ENCODE assay signal across 27 mouse cellular contexts in genomic region chr12:103300493-103300892, GRCm38 (mm10). TPM values are rescaled to one million over a fixed set of nuclear protein-coding genes. Genes with fewer than 3 reads are reported as not detected.
DNase-seq lines count a peak whose midpoint lies in the region; ATAC-seq lines count a peak whose summit lies in the region.
"Had no signal": no experiment of that assay in that cellular context is flagged by ENCODE, and none has a peak within 500 bp of the region (broad histone marks: within the 10 kb centered on the region; RNA-seq: fewer than 3 reads in every experiment).

No protein-coding gene starts in this region.

- H3K27ac ChIP-seq in heart, embryonic 10.5 days: no peak overlapping the region
- H3K27ac ChIP-seq: forebrain, embryonic 15.5 days; hindbrain, embryonic 12.5 days; macrophage had no signal

- WGBS in heart, embryonic 10.5 days: 80% methylated on average over 9 of the region's 9 CpGs

- no peak overlapping the region for H3K4me3 ChIP-seq in heart, embryonic 10.5 days
- H3K4me3 ChIP-seq: forebrain, embryonic 15.5 days; heart, embryonic 12.5 days; hindbrain, embryonic 12.5 days had no signal

- H3K27me3 ChIP-seq in heart, embryonic 10.5 days (ENCODE audit: insufficient read depth, poor library complexity, severe bottlenecking): peaks cover 32% of the 10 kb centered on the region
- H3K27me3 ChIP-seq: forebrain, embryonic 15.5 days; hindbrain, embryonic 12.5 days had no signal

- 0 out of 2 replicates have a peak, but pooled peaks cover 4% of the 10 kb centered on the region for H3K4me1 ChIP-seq in heart, embryonic 10.5 days

- no peaks in the 10 kb centered on the region for H3K9me3 ChIP-seq in heart, embryonic 10.5 days
- H3K9me3 ChIP-seq: forebrain, embryonic 15.5 days; hindbrain, embryonic 12.5 days had no signal

- peak; percentile 89 for DNase-seq in heart, adult 11 months
- DNase-seq in heart, embryonic 10.5 days (ENCODE audit: low spot score): no peak
- peak; percentile 39 for DNase-seq in 3134 (ENCODE audit: extremely low read depth, insufficient read length, low spot score)
- peak; percentile 73 to 79 for DNase-seq in kidney, postnatal 4 days
- DNase-seq in right cerebral cortex, adult 2 months (ENCODE audit: low spot score in 2 of 2): no peak
- no peak for DNase-seq in testis, postnatal 14 days (ENCODE audit: low spot score)
- DNase-seq: adrenal gland, adult 8-10 months; cerebellum, adult 11-12 months; cerebellum, postnatal 10 days; liver, postnatal 0 days; right cerebral cortex, adult 18-20 months; thymus, adult 2 months had no signal

- ATAC-seq in granulocyte monocyte progenitor cell, adult 5-6 weeks (replicated peaks; ENCODE audit: poor library complexity, severe bottlenecking): peak; percentile 55
- ATAC-seq: activated CD4-positive, CD25-positive, alpha-beta regulatory T cell, adult 4 months; forebrain, embryonic 15.5 days; intestine, postnatal 0 days; liver, postnatal 0 days; lung, postnatal 0 days had no signal

- no peaks in the 10 kb centered on the region for H3K36me3 ChIP-seq in heart, embryonic 10.5 days
- H3K36me3 ChIP-seq: forebrain, embryonic 15.5 days; heart, embryonic 12.5 days; hindbrain, embryonic 12.5 days had no signal

RNA-seq across cellular contexts. Expression of gene Fam181a, which starts 10.3 kb away (rescaled TPM):
- polyA plus RNA-seq in heart, embryonic 10.5 days (2016; fragmentation: Nextera tagmentation; extraction: Ambion mirVana): not detected in 2 replicates
- not detected in 2 replicates for total RNA-seq in granulocyte monocyte progenitor cell, adult 5-6 weeks (2014; fragmentation: Nextera tagmentation)
- total RNA-seq in granulocyte monocyte progenitor cell, adult 5-6 weeks (2017): not detected in 2 replicates
- total RNA-seq: adrenal gland, adult 8-10 months; gastrocnemius, postnatal 4 days; heart, postnatal 10 days; MEL had no signal
- polyA plus RNA-seq: activated CD4-positive, CD25-positive, alpha-beta regulatory T cell, adult 4 months; C2C12; intestine, postnatal 0 days; limb, embryonic 11.5 days; liver, embryonic 11.5 days; liver, postnatal 0 days; macrophage; stomach, embryonic 16.5 days; thymus, adult 2 months had no signal

RNA-seq across cellular contexts. Expression of gene Asb2, which starts 55.3 kb away (rescaled TPM):
- polyA plus RNA-seq in heart, embryonic 10.5 days (2016; fragmentation: Nextera tagmentation; extraction: Ambion mirVana): 152 and 312 TPM in 2 replicates
- not detected in 2 replicates for total RNA-seq in granulocyte monocyte progenitor cell, adult 5-6 weeks (2014; fragmentation: Nextera tagmentation)
- total RNA-seq in granulocyte monocyte progenitor cell, adult 5-6 weeks (2017): 0.41 TPM in 1 of 2 replicates, not detected in the other
- total RNA-seq: MEL had no signal

RNA-seq across cellular contexts. Expression of gene Prima1, which starts 58.5 kb away (rescaled TPM):
- 0.32 and 0.60 TPM in 2 replicates for polyA plus RNA-seq in heart, embryonic 10.5 days (2016; fragmentation: Nextera tagmentation; extraction: Ambion mirVana)
- not detected in 2 replicates for total RNA-seq in granulocyte monocyte progenitor cell, adult 5-6 weeks (2014; fragmentation: Nextera tagmentation)
- not detected in 2 replicates for total RNA-seq in granulocyte monocyte progenitor cell, adult 5-6 weeks (2017)
- total RNA-seq: MEL had no signal
- polyA plus RNA-seq: activated CD4-positive, CD25-positive, alpha-beta regulatory T cell, adult 4 months; C2C12; liver, postnatal 0 days; macrophage; thymus, adult 2 months had no signal

Comparison
In these comparisons a context has a peak if more than half of its experiments do, and no peak if none do; other contexts are left out.
1. DNase-seq: peak in heart, adult 11 months (single experiment), 3134 (single experiment) and kidney, postnatal 4 days (2 of 2); none in heart, embryonic 10.5 days (single experiment), right cerebral cortex, adult 2 months (0 of 2) and testis, postnatal 14 days (single experiment).